Mouse (Mus musculus) intestine, embryonic 16.5 days (tissue): Measurements from ENCODE around the gene Myo10. TPM values are rescaled to one million over a fixed set of nuclear protein-coding genes. Genes with fewer than 3 reads are reported as not detected.
A peak's percentile ranks its signal among the peaks of the same experiment; 100 is the strongest.

Source experiments
- ATAC-seq: fragments of 200-750 bp; cut with Nextera tagmentation; 2 replicates; pipeline ENCODE4 v1.8.0; 2017; ENCODE audit warnings: moderate TSS enrichment, moderate library complexity
- H3K27ac ChIP-seq: fragments of 300-500 bp; sonication (generic); 2 replicates; pipeline ENCODE4 v1.5.1; 2014; ENCODE audit warnings: mild to moderate bottlenecking, low read length
- H3K27me3 ChIP-seq: fragments of 300-500 bp; sonication (generic); replicated peaks from 2 replicates; pipeline ENCODE4 v1.6.1; 2014; ENCODE audit warnings: low read length, control low read depth, mixed read lengths; ENCODE audit not compliant: control insufficient read depth, insufficient read depth
- H3K36me3 ChIP-seq: fragments of 300-500 bp; sonication (generic); 2 replicates; pipeline ENCODE4 v1.6.1; 2014; ENCODE audit warnings: low read length, control low read depth; ENCODE audit not compliant: control insufficient read depth, insufficient read depth
- H3K4me1 ChIP-seq: fragments of 300-500 bp; sonication (generic); 2 replicates; pipeline ENCODE4 v1.6.1; 2014; ENCODE audit warnings: low read length, control low read depth, mixed read lengths; ENCODE audit not compliant: control insufficient read depth, insufficient read depth
- H3K4me2 ChIP-seq: fragments of 300-500 bp; sonication (generic); 2 replicates; pipeline ENCODE4 v1.6.1; 2014; ENCODE audit warnings: low read depth, low read length, control low read depth
- H3K4me3 ChIP-seq: fragments of 300-500 bp; sonication (generic); 2 replicates; pipeline ENCODE4 v1.5.1; 2014; ENCODE audit warnings: mild to moderate bottlenecking, low read length
- H3K9ac ChIP-seq: fragments of 300-500 bp; sonication (generic); 2 replicates; pipeline ENCODE4 v1.6.1; 2014; ENCODE audit warnings: low read depth, low read length
- H3K9me3 ChIP-seq: fragments of 300-500 bp; sonication (generic); 2 replicates; pipeline ENCODE4 v1.6.1; 2016; ENCODE audit warnings: low read length, control low read depth; ENCODE audit not compliant: control insufficient read depth
- WGBS: fragments of 180-500 bp; shearing (Covaris S2); extraction: QIAGEN DNeasy Blood & Tissue Kit; methylation state at CpG from one replicate; pipeline ENCODE4 v1.1.7; 2014; 5-methylcytosine and 5-hydroxymethylcytosine counted together
- polyA plus RNA-seq: library from polyadenylated mRNA; unstranded; fragments of >200 nt; fragmentation: Nextera tagmentation; extraction: Ambion mirVana; gene quantifications from 2 replicates; pipeline ENCODE4 v1.2.1, GENCODE M21; 2015

The Myo10 gene
- polyA plus RNA-seq, 1 experiment from 2014 or later, result 17.7 TPM

GRCm38 (mm10) chr15:25640840-25641752 lies 18.8 kb downstream of the Myo10 start:
- Histone ChIP-seq H3K9me3 (no peaks in the 10 kb centered on the region), H3K27ac (no peak overlapping the region), H3K4me1 (peaks cover 43% of the 10 kb centered on the region), H3K9ac (no peak overlapping the region), H3K36me3 (no peaks in the 10 kb centered on the region), H3K4me3 (no peak overlapping the region), H3K4me2 (no peak overlapping the region), H3K27me3 (no peaks in the 10 kb centered on the region)
- ATAC-seq, result no peak
- 66% methylated on average over 12 of the region's 12 CpGs for WGBS

DNA sequence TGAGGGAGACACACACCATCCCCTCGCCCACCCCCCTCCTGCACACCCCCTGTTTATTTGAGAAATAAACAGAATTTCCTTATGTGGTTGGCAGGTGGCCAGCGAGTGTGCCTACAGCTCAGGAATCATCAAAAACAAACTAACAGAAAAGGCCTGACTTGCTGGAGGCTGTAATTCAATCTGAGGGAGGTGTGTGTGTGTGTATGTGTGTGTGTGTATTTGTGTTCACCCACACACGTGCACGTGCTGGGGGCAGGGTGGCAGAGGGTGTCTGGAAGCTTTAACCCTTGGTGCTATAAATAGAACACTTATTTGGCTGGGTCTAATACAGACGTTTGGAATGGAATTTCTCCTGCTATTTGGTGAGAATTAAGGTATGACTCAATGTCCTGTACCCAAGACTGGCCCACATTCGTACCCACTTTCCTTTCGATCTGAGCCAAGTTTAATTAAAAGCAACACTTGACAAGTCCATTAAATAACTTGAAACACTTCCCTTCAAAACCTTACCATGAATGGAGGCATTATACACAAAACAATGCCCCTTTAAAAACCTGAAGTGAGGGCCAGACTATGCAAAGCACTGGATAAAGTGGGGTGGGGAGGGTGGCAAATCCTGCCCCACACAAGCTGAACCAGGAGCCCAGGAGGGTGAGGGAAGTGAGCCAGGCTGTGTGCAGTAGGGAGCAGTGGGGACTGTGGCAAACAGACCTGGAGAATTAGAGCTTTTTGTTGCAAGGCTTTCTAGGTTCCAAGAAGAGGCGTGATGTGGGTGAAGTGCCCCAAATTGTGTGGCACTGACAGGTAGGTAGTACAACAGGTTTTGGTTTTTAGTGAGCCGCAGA lies 20.1 kb downstream of the Myo10 start:
- Histone ChIP-seq H3K4me3 (no peak overlapping the region), H3K9me3 (no peaks in the 10 kb centered on the region), H3K36me3 (no peaks in the 10 kb centered on the region), H3K27ac (peak overlapping the region; percentile 52), H3K9ac (no peak overlapping the region), H3K4me1 (peaks cover 36% of the 10 kb centered on the region), H3K4me2 (no peak overlapping the region), H3K27me3 (no peaks in the 10 kb centered on the region)
- 35% methylated on average over 9 of the region's 9 CpGs for WGBS
- peak; percentile 9; the same call in 1 of the 2 replicates for ATAC-seq

DNA sequence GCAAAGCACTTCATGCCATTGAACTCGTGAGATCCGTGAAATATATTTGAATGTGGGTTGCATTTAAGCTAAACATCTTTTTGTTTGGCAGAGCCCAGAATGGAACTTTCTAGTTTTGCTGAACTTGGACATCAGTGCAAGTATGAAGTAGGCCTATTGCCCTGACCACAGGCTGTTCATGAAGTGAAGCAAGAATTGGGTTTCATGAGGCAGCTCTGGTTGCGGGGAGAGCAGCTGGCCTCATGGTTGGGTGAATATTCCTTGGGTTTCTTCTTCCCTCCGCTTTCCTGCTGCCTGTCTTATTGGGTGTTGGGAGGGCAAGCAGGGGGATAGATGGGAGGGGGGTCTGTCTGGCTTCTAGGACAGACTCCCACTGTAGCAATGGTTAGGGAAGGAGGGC lies 23.5 kb downstream of the Myo10 start:
- no peaks in the 10 kb centered on the region for H3K27me3 ChIP-seq
- WGBS, result 81% methylated on average over 4 of the region's 4 CpGs
- H3K4me3 ChIP-seq, result no peak overlapping the region
- no peak for ATAC-seq
- no peak overlapping the region for H3K4me2 ChIP-seq
- no peaks in the 10 kb centered on the region for H3K9me3 ChIP-seq
- no peak overlapping the region for H3K9ac ChIP-seq
- H3K4me1 ChIP-seq, result peaks cover 41% of the 10 kb centered on the region
- no peak overlapping the region for H3K27ac ChIP-seq
- no peaks in the 10 kb centered on the region for H3K36me3 ChIP-seq

- no peak overlapping the region for H3K4me3 ChIP-seq
- 91% methylated on average over 2 of the region's 2 CpGs for WGBS
- no peak overlapping the region for H3K9ac ChIP-seq
- ATAC-seq, result no peak
- no peaks in the 10 kb centered on the region for H3K27me3 ChIP-seq
- no peak overlapping the region for H3K27ac ChIP-seq
- H3K4me2 ChIP-seq, result no peak overlapping the region
- H3K9me3 ChIP-seq, result no peaks in the 10 kb centered on the region
- peaks cover 34% of the 10 kb centered on the region for H3K4me1 ChIP-seq
- H3K36me3 ChIP-seq, result no peaks in the 10 kb centered on the region
These were observed 26.0 kb downstream of the Myo10 start for GRCm38 (mm10) chr15:25648287-25648686.

- 41% methylated on average over 5 of the region's 5 CpGs for WGBS
- Histone ChIP-seq H3K36me3 (no peaks in the 10 kb centered on the region), H3K4me1 (peaks cover 39% of the 10 kb centered on the region), H3K27ac (peak overlapping the region; percentile 49), H3K27me3 (no peaks in the 10 kb centered on the region), H3K9me3 (no peaks in the 10 kb centered on the region), H3K4me2 (no peak overlapping the region), H3K4me3 (no peak overlapping the region), H3K9ac (no peak overlapping the region)
- ATAC-seq, result peak; percentile 83
These were observed 28.0 kb downstream of the Myo10 start for GRCm38 (mm10) chr15:25650371-25650770.

DNA sequence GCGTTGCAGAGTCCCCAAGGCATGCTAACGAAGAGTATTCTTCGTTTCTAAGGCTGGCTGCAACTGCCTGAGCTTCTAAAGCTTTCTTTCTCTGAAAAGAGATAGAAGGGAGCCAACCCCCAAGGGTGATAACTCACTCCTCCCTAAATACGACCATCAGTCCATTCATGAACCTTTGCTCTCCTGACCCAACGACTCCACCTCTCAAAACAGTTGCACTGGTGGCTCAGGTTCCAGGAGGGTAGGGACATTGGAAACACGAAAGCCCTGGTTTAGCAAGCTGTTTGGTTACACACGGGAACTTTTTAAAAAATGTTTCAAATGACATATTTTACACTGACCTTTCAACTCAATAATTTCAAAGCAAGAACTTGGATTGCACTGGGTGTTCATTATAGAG lies 29.5 kb downstream of the Myo10 start:
- no peak for ATAC-seq

GRCm38 (mm10) chr15:25652368-25652767 lies 30.0 kb downstream of the Myo10 start:
- Histone ChIP-seq H3K4me1 (peaks cover 35% of the 10 kb centered on the region), H3K9ac (no peak overlapping the region), H3K4me2 (no peak overlapping the region), H3K27ac (no peak overlapping the region), H3K36me3 (no peaks in the 10 kb centered on the region), H3K9me3 (no peaks in the 10 kb centered on the region), H3K27me3 (no peaks in the 10 kb centered on the region), H3K4me3 (no peak overlapping the region)
- ATAC-seq, result no peak
- WGBS, result 68% methylated on average over 5 of the region's 5 CpGs

More for the DNA sequence above, 29.5 kb downstream of the Myo10 start:
- Histone ChIP-seq H3K9me3 (no peaks in the 10 kb centered on the region), H3K27me3 (no peaks in the 10 kb centered on the region), H3K4me2 (no peak overlapping the region), H3K27ac (no peak overlapping the region), H3K9ac (no peak overlapping the region), H3K4me3 (no peak overlapping the region), H3K36me3 (no peaks in the 10 kb centered on the region), H3K4me1 (peaks cover 35% of the 10 kb centered on the region)
- 57% methylated on average over 7 of the region's 7 CpGs for WGBS

DNA sequence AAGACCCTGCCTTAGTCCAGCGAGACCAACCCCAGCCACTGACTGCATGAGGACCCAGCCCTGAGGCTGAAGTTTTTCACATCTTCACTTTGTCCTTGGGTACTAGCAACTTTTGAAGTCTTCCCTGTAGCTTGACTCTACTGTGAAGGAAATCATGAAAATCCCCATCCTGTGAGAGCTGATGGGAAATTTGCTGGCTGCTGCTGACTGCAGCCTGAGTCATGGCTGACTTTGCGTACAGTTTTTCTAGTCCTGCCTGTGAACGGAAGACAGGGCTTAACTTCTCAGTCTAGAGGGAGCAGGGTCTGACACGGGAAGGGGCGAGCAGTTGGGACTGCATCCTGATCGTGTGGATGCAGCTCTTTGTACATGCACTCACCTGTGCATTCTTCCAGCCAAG lies 30.6 kb downstream of the Myo10 start:
- no peak overlapping the region for H3K4me3 ChIP-seq
- no peak overlapping the region for H3K4me2 ChIP-seq
- no peaks in the 10 kb centered on the region for H3K9me3 ChIP-seq
- WGBS, result 70% methylated on average over 6 of the region's 6 CpGs
- H3K9ac ChIP-seq, result no peak overlapping the region
- H3K4me1 ChIP-seq, result peaks cover 35% of the 10 kb centered on the region
- H3K27ac ChIP-seq, result no peak overlapping the region
- ATAC-seq, result no peak
- no peaks in the 10 kb centered on the region for H3K36me3 ChIP-seq
- H3K27me3 ChIP-seq, result no peaks in the 10 kb centered on the region

- H3K36me3 ChIP-seq, result no peaks in the 10 kb centered on the region
- 68% methylated on average over 5 of the region's 5 CpGs for WGBS
- H3K27me3 ChIP-seq, result no peaks in the 10 kb centered on the region
- no peaks in the 10 kb centered on the region for H3K9me3 ChIP-seq
- H3K4me1 ChIP-seq, result peaks cover 38% of the 10 kb centered on the region
- H3K9ac ChIP-seq, result no peak overlapping the region
- H3K4me3 ChIP-seq, result no peak overlapping the region
- no peak overlapping the region for H3K4me2 ChIP-seq
- no peak for ATAC-seq
- H3K27ac ChIP-seq, result no peak overlapping the region
These were observed 31.4 kb downstream of the Myo10 start for GRCm38 (mm10) chr15:25653680-25654079.
